Mouse (Mus musculus) C2C12 (cell line): ENCODE data around the gene Map3k3.

Experiments
- CEBPB ChIP-seq: IDR thresholded peaks from one replicate; pipeline ENCODE4 v1.6.1; 2011; ENCODE audit warnings: low read depth, mild to moderate bottlenecking, control low read depth, moderate library complexity
- CTCF ChIP-seq: IDR thresholded peaks from one replicate; pipeline ENCODE4 v1.5.1; 2011; ENCODE audit not compliant: control insufficient read depth, insufficient read depth, insufficient read length
- MAX ChIP-seq: IDR thresholded peaks from one replicate; pipeline ENCODE4 v1.6.1; 2011; ENCODE audit warnings: mild to moderate bottlenecking, control low read depth
- MYOD1 ChIP-seq: IDR thresholded peaks from one replicate; pipeline ENCODE4 v1.6.1; 2011; ENCODE audit warnings: low read depth; ENCODE audit not compliant: control insufficient read depth, insufficient read length
- MYOG ChIP-seq: IDR thresholded peaks from one replicate; pipeline ENCODE4 v1.6.1; 2011; ENCODE audit not compliant: control insufficient read depth, insufficient read length; ENCODE audit errors: extremely low read depth
- USF1 ChIP-seq: IDR thresholded peaks from one replicate; pipeline ENCODE4 v1.6.1; 2011; ENCODE audit warnings: low read depth, mild to moderate bottlenecking, control low read depth, moderate library complexity

DNA sequence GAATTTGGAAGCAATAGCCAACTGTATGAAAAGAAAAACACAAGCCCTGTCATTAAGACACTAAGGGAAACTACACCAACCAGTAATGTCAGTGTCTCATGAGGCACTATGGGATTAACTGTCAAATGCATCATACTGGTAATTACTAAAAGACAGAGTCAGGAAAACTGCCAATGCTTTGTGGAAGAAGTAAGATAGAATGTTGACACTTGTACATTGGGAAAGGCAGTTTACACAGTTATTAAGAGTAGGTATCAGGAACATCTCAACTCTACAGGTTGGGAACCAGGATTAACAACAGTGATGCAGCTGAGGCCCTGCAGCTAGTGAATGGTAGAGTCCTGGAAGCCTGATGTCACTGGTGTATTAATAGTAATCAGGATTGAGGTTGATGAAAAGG, 40.1 kb upstream of the Map3k3 start:
- TF ChIP-seq CTCF (no peak), CEBPB (no peak), MAX (no peak), MYOD1 (no peak), USF1 (no peak), MYOG (no peak)
